Mouse (Mus musculus) R1 (cell line): ENCODE results near the gene Rimkla.
A peak's percentile ranks its signal among the peaks of the same experiment; 100 is the strongest.

Source experiments
- DNase-seq: peaks from one replicate; pipeline ENCODE4 v3.0.0-alpha.2; 2018; ENCODE audit warnings: low read depth, low spot score

The Rimkla gene

GRCm38 (mm10) chr4:119467720-119468380 lies 24.6 kb downstream of the Rimkla start:
- no peak for DNase-seq

- no peak for DNase-seq
Observed at GRCm38 (mm10) chr4:119465841-119466240, 26.6 kb downstream of the Rimkla start.

- DNase-seq, result no peak
Observed at GRCm38 (mm10) chr4:119463756-119464419, 28.5 kb downstream of the Rimkla start.

GRCm38 (mm10) chr4:119462858-119463755 lies 29.3 kb downstream of the Rimkla start:
- DNase-seq, result peak; percentile 33

- DNase-seq, result no peak
Observed at GRCm38 (mm10) chr4:119462457-119462856, 30.0 kb downstream of the Rimkla start.

- no peak for DNase-seq
Observed at GRCm38 (mm10) chr4:119460728-119461141, 31.7 kb downstream of the Rimkla start.

GRCm38 (mm10) chr4:119460296-119460695 lies 32.1 kb downstream of the Rimkla start:
- peak; percentile 55 for DNase-seq

GRCm38 (mm10) chr4:119453533-119453932 lies 38.9 kb downstream of the Rimkla start:
- DNase-seq, result no peak

- DNase-seq, result no peak
Observed at GRCm38 (mm10) chr4:119453128-119453527, 39.3 kb downstream of the Rimkla start.

- no peak for DNase-seq
Observed at GRCm38 (mm10) chr4:119450436-119450835, 42.0 kb downstream of the Rimkla start.

- DNase-seq, result no peak
Observed at GRCm38 (mm10) chr4:119447786-119448185, 44.6 kb downstream of the Rimkla start.

- DNase-seq, result no peak
Observed at GRCm38 (mm10) chr4:119447261-119447660, 45.2 kb downstream of the Rimkla start.

- DNase-seq, result peak; percentile 77
Observed at GRCm38 (mm10) chr4:119442539-119442938, 49.9 kb downstream of the Rimkla start.

GRCm38 (mm10) chr4:119441836-119442235 lies 50.6 kb downstream of the Rimkla start:
- DNase-seq, result peak; percentile 73

GRCm38 (mm10) chr4:119437936-119438335 lies 54.5 kb downstream of the Rimkla start:
- DNase-seq, result no peak

GRCm38 (mm10) chr4:119430678-119431077 lies 61.8 kb downstream of the Rimkla start:
- DNase-seq, result peak; percentile 51

- DNase-seq, result no peak
Observed at GRCm38 (mm10) chr4:119427680-119428079, 64.7 kb downstream of the Rimkla start.

GRCm38 (mm10) chr4:119425601-119426000 lies 66.8 kb downstream of the Rimkla start:
- no peak for DNase-seq

- no peak for DNase-seq
Observed at GRCm38 (mm10) chr4:119425077-119425476, 67.4 kb downstream of the Rimkla start.

- peak; percentile 98 for DNase-seq
Observed at GRCm38 (mm10) chr4:119422294-119422964, 70.0 kb downstream of the Rimkla start, which contains the start of the genes Ppcs and Zmynd12. TSS of gene Ppcs (minus strand) at chr4:119422420. TSS of gene Zmynd12 (plus strand) at chr4:119422814.

- DNase-seq, result no peak
Observed at GRCm38 (mm10) chr4:119421921-119422293, 70.5 kb downstream of the Rimkla start.

GRCm38 (mm10) chr4:119421191-119421590 lies 71.2 kb downstream of the Rimkla start:
- no peak for DNase-seq
